ENCODE assay signal across 9 mouse cellular contexts in genomic region chr5:115509321-115509761, GRCm38 (mm10). TPM values are rescaled to one million over a fixed set of nuclear protein-coding genes. Genes with fewer than 3 reads are reported as not detected.
DNase-seq lines count a peak whose midpoint lies in the region; ATAC-seq and TF ChIP-seq lines count a peak whose summit lies in the region.
"Had no signal": no experiment of that assay in that cellular context is flagged by ENCODE, and none has a peak within 500 bp of the region (broad histone marks: within the 10 kb centered on the region; RNA-seq: fewer than 3 reads in every experiment).

No protein-coding gene starts in this region.

- H3K9ac ChIP-seq in hindbrain, embryonic 12.5 days: no peak overlapping the region
- peak overlapping the region; percentile 25 for H3K9ac ChIP-seq in liver, embryonic 11.5 days (ENCODE audit: low read depth, low read length)
- H3K9ac ChIP-seq in stomach, embryonic 15.5 days: no peak overlapping the region

- H3K4me1 ChIP-seq in embryonic fibroblast, embryonic 13.5 days (ENCODE audit: control insufficient read depth, insufficient read depth, low read length): peaks cover 3% of the 10 kb centered on the region
- peaks cover 38% of the 10 kb centered on the region for H3K4me1 ChIP-seq in hindbrain, embryonic 12.5 days
- H3K4me1 ChIP-seq in liver, embryonic 11.5 days (replicated peaks; ENCODE audit: control insufficient read depth, insufficient read depth, low read length): peaks cover 37% of the 10 kb centered on the region
- H3K4me1 ChIP-seq in stomach, embryonic 15.5 days: peaks cover 36% of the 10 kb centered on the region

- no peak overlapping the region for H3K27ac ChIP-seq in embryonic fibroblast, embryonic 13.5 days (ENCODE audit: insufficient read depth, low read length)
- peak overlapping the region; percentile 49 for H3K27ac ChIP-seq in hindbrain, embryonic 12.5 days
- H3K27ac ChIP-seq in liver, embryonic 11.5 days (ENCODE audit: low read depth, low read length): peak overlapping the region; percentile 13; the same call in 1 of the 2 replicates
- peak overlapping the region; percentile 77 for H3K27ac ChIP-seq in stomach, embryonic 15.5 days

- intact Hi-C loops in left cerebral cortex, postnatal 14 days (cut with DNase I): no loop called here

- 36% methylated on average over 15 of the region's 15 CpGs for WGBS in hindbrain, embryonic 12.5 days
- 40% methylated on average over 15 of the region's 15 CpGs for WGBS in liver, embryonic 11.5 days
- 30% methylated on average over 15 of the region's 15 CpGs for WGBS in stomach, embryonic 15.5 days

- H3K36me3 ChIP-seq in hindbrain, embryonic 12.5 days: no peaks in the 10 kb centered on the region
- H3K36me3 ChIP-seq in liver, embryonic 11.5 days (ENCODE audit: control insufficient read depth, insufficient read depth, low read length): no peaks in the 10 kb centered on the region
- H3K36me3 ChIP-seq in stomach, embryonic 15.5 days: no peaks in the 10 kb centered on the region

- no peak for TF ChIP-seq POLR2A in embryonic fibroblast, embryonic 13.5 days (IDR thresholded peaks at IDR 0.05; ENCODE audit: low read depth, low read length)

- TF ChIP-seq CTCF in embryonic fibroblast, embryonic 13.5 days (IDR thresholded peaks at IDR 0.05; ENCODE audit: borderline replicate concordance, insufficient read depth, low read length): no peak

- H3K4me2 ChIP-seq in hindbrain, embryonic 12.5 days (replicated peaks): peak overlapping the region; percentile 87
- peak overlapping the region; percentile 94 for H3K4me2 ChIP-seq in liver, embryonic 11.5 days
- peak overlapping the region; percentile 83 for H3K4me2 ChIP-seq in stomach, embryonic 15.5 days

- DNase-seq in heart, adult 11 months: peak; percentile 97
- no peak for DNase-seq in heart, adult 8-10 months (ENCODE audit: low spot score)
- DNase-seq in liver, embryonic 11.5 days (ENCODE audit: low spot score): no peak
- DNase-seq in left cerebral cortex, postnatal 14 days (ENCODE audit: low spot score in 2 of 2): no peak
- DNase-seq in right cerebral cortex, postnatal 25 days: no peak

- H3K4me3 ChIP-seq in embryonic fibroblast, embryonic 13.5 days (ENCODE audit: insufficient read depth, low read length): peak overlapping the region; percentile 8; the same call in 1 of the 2 replicates
- 0 out of 2 replicates have a peak overlapping the region, but pooled peaks have one; percentile 84 for H3K4me3 ChIP-seq in hindbrain, embryonic 12.5 days
- H3K4me3 ChIP-seq in liver, embryonic 11.5 days (ENCODE audit: low read depth, low read length): peak overlapping the region; percentile 91; the same call in 1 of the 2 replicates
- peak overlapping the region; percentile 84; the same call in 1 of the 2 replicates for H3K4me3 ChIP-seq in stomach, embryonic 15.5 days (replicated peaks)

- no peaks in the 10 kb centered on the region for H3K27me3 ChIP-seq in hindbrain, embryonic 12.5 days
- no peaks in the 10 kb centered on the region for H3K27me3 ChIP-seq in liver, embryonic 11.5 days (replicated peaks; ENCODE audit: control insufficient read depth, insufficient read depth, low read length)
- H3K27me3 ChIP-seq in stomach, embryonic 15.5 days (replicated peaks): no peaks in the 10 kb centered on the region

- no peaks in the 10 kb centered on the region for H3K9me3 ChIP-seq in hindbrain, embryonic 12.5 days (replicated peaks)
- H3K9me3 ChIP-seq in liver, embryonic 11.5 days (ENCODE audit: control insufficient read depth, low read length): no peaks in the 10 kb centered on the region
- H3K9me3 ChIP-seq in stomach, embryonic 15.5 days: no peaks in the 10 kb centered on the region

- ATAC-seq in hindbrain, embryonic 12.5 days (ENCODE audit: low FRiP score): no peak
- no peak for ATAC-seq in liver, embryonic 11.5 days (replicated peaks; ENCODE audit: low FRiP score)
- no peak for ATAC-seq in stomach, embryonic 15.5 days (ENCODE audit: insufficient read depth, low FRiP score, low read depth)

RNA-seq across cellular contexts. Expression of gene Pxn, which starts 2.9 kb away (rescaled TPM):
- total RNA-seq in heart, adult 8-10 months (2022): 10 to 100 TPM; 31.2 to 43.4 (median 34.1) TPM
- polyA plus RNA-seq in embryonic fibroblast, embryonic 13.5 days (2011; ENCODE audit: insufficient read length, low read depth, missing spikeins): 25.7 and 35.2 TPM in 2 replicates
- 34.0 and 39.2 TPM in 2 replicates for polyA plus RNA-seq in hindbrain, embryonic 12.5 days (2016; fragmentation: Nextera tagmentation; extraction: Ambion mirVana)
- polyA plus RNA-seq in liver, embryonic 11.5 days (2014; fragmentation: Nextera tagmentation; extraction: Ambion mirVana): 12.4 and 14.0 TPM in 2 replicates
- 37.0 and 43.0 TPM in 2 replicates for polyA plus RNA-seq in stomach, embryonic 15.5 days (2015; fragmentation: Nextera tagmentation; extraction: Ambion mirVana)
- 10 to 100 TPM; 20.8 to 22.1 TPM for total RNA-seq in left cerebral cortex, postnatal 14 days (2021)

RNA-seq across cellular contexts. Expression of gene Sirt4, which starts 24.8 kb away (rescaled TPM):
- total RNA-seq in heart, adult 8-10 months (2022): 10 to 100 TPM; 17.9 to 21.4 (median 19.6) TPM
- polyA plus RNA-seq in embryonic fibroblast, embryonic 13.5 days (2011; ENCODE audit: insufficient read length, low read depth, missing spikeins): 12.8 and 18.5 TPM in 2 replicates
- polyA plus RNA-seq in hindbrain, embryonic 12.5 days (2016; fragmentation: Nextera tagmentation; extraction: Ambion mirVana): 23.1 and 24.7 TPM in 2 replicates
- 14.8 and 15.2 TPM in 2 replicates for polyA plus RNA-seq in liver, embryonic 11.5 days (2014; fragmentation: Nextera tagmentation; extraction: Ambion mirVana)
- 21.7 and 26.6 TPM in 2 replicates for polyA plus RNA-seq in stomach, embryonic 15.5 days (2015; fragmentation: Nextera tagmentation; extraction: Ambion mirVana)
- total RNA-seq in left cerebral cortex, postnatal 14 days (2021): 10 to 100 TPM; 27.4 to 27.7 TPM

RNA-seq across cellular contexts. Expression of gene Pla2g1b, which starts 43.3 kb away (rescaled TPM):
- not detected for total RNA-seq in heart, adult 8-10 months (2022)
- polyA plus RNA-seq in embryonic fibroblast, embryonic 13.5 days (2011; ENCODE audit: insufficient read length, low read depth, missing spikeins): not detected in 2 replicates
- polyA plus RNA-seq in hindbrain, embryonic 12.5 days (2016; fragmentation: Nextera tagmentation; extraction: Ambion mirVana): not detected in 2 replicates
- polyA plus RNA-seq in liver, embryonic 11.5 days (2014; fragmentation: Nextera tagmentation; extraction: Ambion mirVana): 0.89 and 1.2 TPM in 2 replicates
- polyA plus RNA-seq in stomach, embryonic 15.5 days (2015; fragmentation: Nextera tagmentation; extraction: Ambion mirVana): 12.0 and 15.4 TPM in 2 replicates
- total RNA-seq in left cerebral cortex, postnatal 14 days (2021): not detected
- total RNA-seq: CH12.LX had no signal

RNA-seq across cellular contexts. Expression of gene Rplp0, which starts 49.9 kb away (rescaled TPM):
- total RNA-seq in heart, adult 8-10 months (2022): 100 to 1,000 TPM; 591 to 710 (median 629) TPM
- polyA plus RNA-seq in embryonic fibroblast, embryonic 13.5 days (2011; ENCODE audit: insufficient read length, low read depth, missing spikeins): 3,023 and 3,024 TPM in 2 replicates
- 819 and 900 TPM in 2 replicates for polyA plus RNA-seq in hindbrain, embryonic 12.5 days (2016; fragmentation: Nextera tagmentation; extraction: Ambion mirVana)
- 2,436 and 2,466 TPM in 2 replicates for polyA plus RNA-seq in liver, embryonic 11.5 days (2014; fragmentation: Nextera tagmentation; extraction: Ambion mirVana)
- 1,425 and 1,562 TPM in 2 replicates for polyA plus RNA-seq in stomach, embryonic 15.5 days (2015; fragmentation: Nextera tagmentation; extraction: Ambion mirVana)
- total RNA-seq in left cerebral cortex, postnatal 14 days (2021): 100 to 1,000 TPM; 286 to 303 TPM

RNA-seq across cellular contexts. Expression of gene Gcn1l1, which starts 55.7 kb away (rescaled TPM):
- total RNA-seq in heart, adult 8-10 months (2022): 10 to 100 TPM; 35.7 to 41.6 (median 39.3) TPM
- polyA plus RNA-seq in embryonic fibroblast, embryonic 13.5 days (2011; ENCODE audit: insufficient read length, low read depth, missing spikeins): 39.5 and 40.7 TPM in 2 replicates
- polyA plus RNA-seq in hindbrain, embryonic 12.5 days (2016; fragmentation: Nextera tagmentation; extraction: Ambion mirVana): 57.6 and 62.5 TPM in 2 replicates
- 51.0 and 55.6 TPM in 2 replicates for polyA plus RNA-seq in liver, embryonic 11.5 days (2014; fragmentation: Nextera tagmentation; extraction: Ambion mirVana)
- 34.9 and 36.4 TPM in 2 replicates for polyA plus RNA-seq in stomach, embryonic 15.5 days (2015; fragmentation: Nextera tagmentation; extraction: Ambion mirVana)
- 10 to 100 TPM; 64.0 to 69.7 TPM for total RNA-seq in left cerebral cortex, postnatal 14 days (2021)

Comparison
In these comparisons a context has a peak if more than half of its experiments do, and no peak if none do; other contexts are left out.
1. H3K4me3 ChIP-seq: peak in every context shown above with its lines; median percentile 91 in liver, embryonic 11.5 days; 84 in hindbrain, embryonic 12.5 days; 84 in stomach, embryonic 15.5 days; 8 in embryonic fibroblast, embryonic 13.5 days.